Mouse (Mus musculus): ENCODE results near the gene Neurod4.
"Not testable (repeated sequence)": the region's sequence is repeated elsewhere in the genome, so short reads cannot be mapped to it uniquely, and the experiment has no call there.

Neurod4 gene

DNA sequence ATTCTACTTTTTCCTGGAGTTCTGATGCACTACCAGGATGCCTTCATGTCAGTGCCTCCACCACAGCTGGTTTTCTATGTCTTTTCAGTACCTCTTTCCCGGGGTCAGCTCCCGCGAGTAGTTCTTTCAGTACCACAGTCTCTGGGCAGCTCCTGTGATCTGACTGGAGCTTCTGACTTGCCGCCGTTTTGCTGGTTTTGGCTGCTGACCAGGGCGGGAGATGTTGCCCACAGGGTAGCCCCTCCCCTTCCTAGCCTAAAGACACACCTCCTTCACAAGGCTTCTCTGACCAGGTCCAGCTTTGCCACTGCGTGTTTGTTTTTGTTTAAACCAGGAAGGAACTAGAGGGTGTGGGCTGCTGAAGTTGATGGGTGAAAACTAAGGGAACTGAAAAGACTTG, at the start of gene Neurod4:
Gene Neurod4, minus strand, starts transcription at position 175 of the 400 bp plus-strand sequence.
- no peak for DNase-seq (ENCODE audit: low spot score)

DNA sequence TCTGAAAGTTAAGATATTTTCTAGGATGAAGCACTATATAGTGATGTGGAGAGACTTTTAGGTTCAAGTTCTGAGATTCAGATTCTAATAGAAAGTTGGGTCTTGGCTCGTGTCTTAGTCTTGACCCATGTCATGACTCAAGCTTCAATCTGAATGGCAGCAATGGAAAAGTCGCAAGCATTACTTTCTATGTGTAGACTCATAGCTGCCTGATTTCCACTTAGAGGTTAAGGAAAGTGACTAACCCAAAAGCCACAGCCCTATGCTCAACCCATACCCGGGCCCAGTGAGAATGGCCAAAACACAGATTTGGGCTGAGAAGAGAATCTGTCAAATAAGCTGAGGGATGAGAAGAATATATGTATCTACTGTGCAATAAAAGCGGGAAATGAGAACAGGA, 44.2 kb upstream of the Neurod4 start:
- DNase-seq (ENCODE audit: low spot score): no peak

DNA sequence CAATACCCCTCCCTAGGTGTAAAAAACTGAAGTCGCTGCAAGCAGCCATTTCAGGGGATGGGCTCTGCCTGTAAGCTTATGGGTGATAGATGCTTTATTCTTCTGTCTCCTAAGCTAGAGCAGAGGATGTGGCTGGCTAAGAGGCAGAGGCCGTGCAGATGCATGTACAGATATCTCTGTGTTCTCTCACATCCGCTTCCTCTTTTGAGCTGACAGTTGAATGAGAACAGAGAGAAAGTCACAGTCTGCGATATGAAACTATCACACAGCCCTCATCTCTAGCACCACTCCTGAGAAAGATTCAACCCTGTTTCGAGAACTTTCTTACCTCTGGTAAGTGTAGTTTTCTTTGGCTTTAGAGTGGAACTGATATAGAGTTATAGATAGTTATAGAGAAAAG, 42.6 kb upstream of the Neurod4 start, which contains the start of gene Tespa1:
Gene Tespa1, plus strand, starts transcription at position 234 of the 400 bp plus-strand sequence.
- no peak for DNase-seq (ENCODE audit: low spot score)

DNA sequence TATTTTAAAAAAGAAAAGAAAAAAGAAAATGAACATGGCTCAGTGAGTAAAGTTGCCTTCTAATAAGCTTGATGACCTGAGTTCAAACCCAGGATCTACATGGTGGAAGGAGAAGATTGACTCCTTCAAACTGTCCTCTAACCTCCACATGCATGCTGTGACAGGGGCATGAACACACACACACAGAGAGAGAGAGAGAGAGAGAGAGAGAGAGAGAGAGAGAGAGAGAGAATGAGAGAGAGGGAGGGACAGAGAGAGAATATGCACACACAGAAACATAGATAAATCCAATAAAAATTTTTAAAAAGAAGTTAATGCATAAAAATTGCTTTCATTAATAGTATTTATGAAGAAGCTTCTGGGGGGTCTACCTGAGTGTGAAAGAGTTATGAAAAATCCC, 42.0 kb upstream of the Neurod4 start:
- no peak for DNase-seq (ENCODE audit: low spot score)

DNA sequence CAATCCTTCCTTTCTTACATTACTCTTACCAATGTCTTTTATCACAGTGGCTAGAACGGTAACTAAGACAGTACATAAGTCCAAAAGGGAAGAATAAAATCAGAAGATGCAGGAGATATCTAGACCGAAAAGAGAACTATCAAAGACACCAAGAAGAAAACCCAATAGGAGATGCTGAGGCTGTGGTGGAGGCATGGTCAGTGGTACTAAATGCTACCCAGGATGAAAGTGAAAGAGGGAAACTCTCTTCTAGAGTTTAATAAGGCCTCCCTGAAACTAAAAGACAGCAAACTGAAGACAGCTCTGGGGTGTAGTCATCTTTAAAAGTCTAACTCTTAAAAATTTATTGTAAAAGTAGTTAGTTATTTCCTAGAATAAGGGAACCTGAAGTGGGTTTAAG, 40.7 kb upstream of the Neurod4 start:
- DNase-seq (ENCODE audit: low spot score): no peak

DNA sequence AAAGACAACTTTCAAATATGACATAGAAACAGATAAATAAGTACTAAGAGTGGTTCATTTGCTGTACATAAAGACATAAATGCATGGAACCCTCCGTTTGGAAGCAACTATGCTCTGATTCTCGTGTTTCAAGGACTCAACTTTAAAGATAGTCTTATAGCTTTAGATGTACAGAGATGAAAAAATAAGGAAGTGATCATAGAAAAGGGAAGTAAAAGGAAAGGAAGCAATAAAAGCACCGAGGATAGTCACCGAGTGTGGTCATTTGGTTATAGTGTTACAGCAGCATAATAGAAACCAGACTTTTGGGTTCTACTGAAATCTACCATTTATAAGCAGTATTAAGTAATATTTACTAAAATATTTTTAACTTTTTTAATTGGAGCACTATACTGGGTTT, 38.7 kb upstream of the Neurod4 start:
- DNase-seq (ENCODE audit: low spot score): no peak

DNA sequence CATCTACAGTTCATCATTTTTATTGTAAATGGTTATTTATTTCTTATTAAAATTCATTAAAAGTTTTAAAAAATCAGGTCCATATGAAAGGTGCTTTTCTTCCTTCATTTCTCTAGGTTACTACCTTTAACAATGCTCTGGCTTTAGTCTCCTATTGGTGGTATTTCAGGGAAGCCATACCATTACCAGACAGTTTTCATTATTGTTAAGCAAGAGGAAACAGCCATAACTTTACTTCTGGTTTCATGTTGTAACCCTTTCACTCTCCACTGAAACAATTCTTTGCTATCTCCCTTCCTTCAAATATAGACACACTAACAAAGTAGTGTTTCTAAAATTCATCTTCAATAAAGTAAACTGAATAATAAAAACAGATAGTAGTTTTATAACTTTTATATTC, 35.8 kb upstream of the Neurod4 start:
- DNase-seq (ENCODE audit: low spot score): no peak

DNA sequence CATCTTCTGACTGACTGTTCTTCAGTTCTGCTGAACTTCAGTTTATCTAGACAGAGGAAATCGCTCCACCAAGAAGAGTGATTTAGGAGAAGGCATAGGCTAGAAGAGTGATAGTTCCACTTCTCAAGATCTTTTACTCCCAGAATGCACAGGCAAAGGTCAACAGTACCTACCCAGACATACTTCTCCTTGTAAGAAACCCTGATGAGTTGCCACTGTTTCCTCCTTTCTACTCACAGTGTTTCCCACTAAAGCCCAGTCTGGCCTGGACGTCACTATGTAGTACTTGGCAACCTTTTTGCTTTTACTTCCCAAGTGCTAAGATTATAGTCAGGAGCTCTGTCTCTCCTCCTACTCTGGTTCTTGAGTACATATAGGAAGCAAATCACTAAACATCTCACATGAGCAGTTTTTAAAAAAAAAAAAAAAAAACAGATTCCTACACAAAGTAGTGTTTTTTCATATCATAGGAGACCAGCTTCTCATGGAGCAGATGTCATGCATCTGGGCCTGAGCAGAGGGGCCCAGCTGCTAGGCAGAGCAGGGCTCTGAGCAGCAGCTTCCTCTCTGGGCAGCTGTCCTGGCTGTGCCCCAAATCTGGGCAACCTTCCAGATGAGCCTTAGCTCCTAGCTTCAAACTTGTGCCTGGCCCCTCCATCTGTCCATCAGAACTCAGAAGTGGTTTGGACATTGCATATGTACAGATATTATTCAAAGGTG, 34.2 kb upstream of the Neurod4 start:
- DNase-seq (ENCODE audit: low spot score): no peak

DNA sequence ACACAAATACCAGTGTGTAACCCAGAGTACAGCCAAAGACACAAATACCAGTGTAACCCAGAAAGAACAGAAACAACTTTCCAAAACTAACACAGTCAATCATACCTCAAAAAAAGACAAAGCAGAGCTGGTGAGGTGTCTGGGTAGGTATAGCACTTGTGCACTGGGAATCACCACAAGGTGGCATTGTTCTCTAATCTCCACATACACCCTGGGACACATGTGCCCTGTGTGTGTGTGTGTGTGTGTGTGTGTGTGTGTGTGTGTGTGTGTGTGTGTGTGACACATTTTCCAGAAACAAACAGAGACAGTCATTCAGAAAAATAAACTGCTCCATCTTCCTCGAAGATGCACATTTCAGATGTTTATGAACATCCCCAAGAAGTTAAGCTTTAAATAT, 33.5 kb upstream of the Neurod4 start:
- no peak for DNase-seq (ENCODE audit: low spot score)

DNA sequence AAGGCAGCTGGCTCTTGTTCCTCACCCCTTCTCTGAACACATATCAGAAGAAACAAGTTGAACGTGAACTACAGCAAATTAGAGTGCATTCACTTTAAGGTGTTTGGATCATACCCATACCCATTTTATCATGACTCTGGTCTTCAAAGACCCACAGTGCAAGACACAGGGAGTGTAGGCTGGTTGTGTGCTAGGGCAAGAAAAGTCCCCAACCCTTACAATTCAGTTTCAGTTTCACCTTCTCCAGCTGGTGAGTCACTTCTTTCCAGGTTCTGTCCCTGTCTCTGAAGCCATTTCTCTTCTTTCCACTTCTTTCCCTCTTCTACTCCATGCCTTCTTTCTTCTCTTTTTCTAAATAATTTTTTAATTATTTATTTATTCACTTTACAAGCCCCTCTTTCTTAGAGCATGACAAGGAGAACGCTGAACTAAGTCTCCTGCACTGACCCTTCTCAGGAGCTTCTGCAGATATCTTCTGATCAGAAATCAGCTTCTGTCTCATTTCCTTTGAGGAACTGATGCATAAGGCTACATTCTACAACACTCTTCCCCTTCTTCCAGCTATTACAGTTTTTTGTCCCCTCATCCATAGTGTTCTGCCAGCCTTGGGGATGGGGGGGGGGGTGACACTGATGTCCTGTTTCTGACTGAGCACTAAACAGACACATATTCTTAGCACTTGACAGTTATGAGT, 31.6 kb upstream of the Neurod4 start:
- DNase-seq (ENCODE audit: low spot score): no peak

DNA sequence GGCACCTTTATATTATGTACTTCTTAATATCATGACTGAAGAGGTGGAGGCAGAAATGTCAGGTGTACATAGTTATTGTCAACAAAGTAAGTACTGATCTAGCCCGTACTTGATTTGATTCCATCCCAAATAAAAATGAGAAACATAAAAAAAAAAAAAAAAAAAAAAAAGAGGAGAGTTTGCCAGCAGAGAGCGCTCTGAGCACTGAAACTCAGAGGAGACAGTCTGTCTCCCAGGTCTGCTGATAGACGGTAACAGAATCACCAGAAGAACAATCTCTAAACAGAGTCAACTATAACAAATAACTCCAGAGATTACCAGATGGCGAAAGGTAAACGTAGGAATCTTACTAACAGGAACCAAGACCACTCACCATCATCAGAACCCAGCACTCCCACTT, 24.1 kb upstream of the Neurod4 start:
- not testable (repeated sequence) for DNase-seq (ENCODE audit: low spot score)

DNA sequence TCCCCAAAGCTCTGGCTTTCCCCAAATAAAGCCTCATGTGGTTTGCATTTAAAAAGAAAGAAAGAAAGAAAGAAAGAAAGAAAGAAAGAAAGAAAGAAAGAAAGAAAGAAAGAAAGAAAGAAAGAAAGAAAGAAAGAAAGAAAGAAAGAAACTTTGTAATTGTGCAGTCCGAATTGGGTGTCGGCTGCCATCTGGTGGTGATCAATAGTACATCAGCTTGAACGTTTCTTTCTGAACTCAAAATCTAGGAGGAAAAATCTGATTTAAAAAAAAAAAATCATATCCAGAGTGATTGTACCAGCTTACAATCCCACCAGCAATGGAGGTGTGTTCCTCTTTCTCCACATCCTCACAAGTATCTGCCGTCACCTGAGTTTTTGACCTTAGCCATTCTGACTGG, 18.7 kb upstream of the Neurod4 start:
- peak; percentile 25 for DNase-seq (ENCODE audit: low spot score)

DNA sequence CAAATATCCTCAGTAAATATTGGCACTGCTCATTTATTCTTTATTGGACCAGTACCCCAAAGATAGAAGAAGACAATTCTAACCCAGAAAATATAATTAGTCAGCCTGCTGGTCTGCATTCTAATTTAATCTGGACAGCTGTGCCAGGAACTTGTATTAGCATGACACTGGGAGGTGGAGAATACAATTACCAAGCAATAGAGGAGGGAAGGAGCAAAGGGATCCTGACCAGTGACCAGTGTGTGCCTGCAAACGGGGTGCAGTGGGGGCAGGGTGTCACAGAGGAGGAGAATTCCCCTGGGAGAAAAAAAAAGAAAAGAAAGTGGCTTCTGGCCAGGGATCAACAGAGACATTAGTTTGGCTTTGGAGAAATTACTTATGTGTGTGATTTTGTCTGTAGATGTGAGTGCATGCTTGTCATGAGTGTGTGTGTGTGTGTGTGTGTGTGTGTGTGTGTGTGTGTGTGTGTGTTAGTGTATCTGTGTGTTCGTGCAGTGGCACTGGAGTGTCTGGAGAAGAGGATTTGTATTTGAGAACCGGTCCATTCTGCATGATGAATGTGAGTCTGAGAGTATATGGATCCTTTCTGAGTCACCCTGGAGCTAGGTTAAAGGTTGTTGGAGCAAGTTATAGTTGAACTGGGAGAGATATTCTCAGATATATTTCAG, 13.8 kb upstream of the Neurod4 start:
- DNase-seq (ENCODE audit: low spot score): no peak

DNA sequence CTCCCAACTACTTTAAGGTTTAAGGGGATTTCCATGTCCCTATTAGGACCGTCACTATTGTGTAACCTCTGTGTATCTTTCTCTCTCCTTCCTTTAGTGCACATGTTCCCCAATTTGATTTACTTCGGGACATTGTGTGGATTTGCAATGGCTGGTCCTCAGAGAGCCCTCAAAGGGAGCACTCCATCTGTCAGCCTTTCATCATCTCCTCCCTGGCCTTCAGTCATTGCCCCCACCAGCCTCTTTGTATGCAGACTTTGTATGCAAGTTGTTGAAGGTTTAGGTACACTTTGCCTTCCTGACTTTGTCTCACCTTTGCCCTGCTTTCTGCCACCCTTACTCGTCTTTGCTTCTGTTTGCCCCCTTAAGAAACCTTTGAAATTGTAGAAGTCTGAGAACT, 8.0 kb upstream of the Neurod4 start:
- no peak for DNase-seq (ENCODE audit: low spot score)

DNA sequence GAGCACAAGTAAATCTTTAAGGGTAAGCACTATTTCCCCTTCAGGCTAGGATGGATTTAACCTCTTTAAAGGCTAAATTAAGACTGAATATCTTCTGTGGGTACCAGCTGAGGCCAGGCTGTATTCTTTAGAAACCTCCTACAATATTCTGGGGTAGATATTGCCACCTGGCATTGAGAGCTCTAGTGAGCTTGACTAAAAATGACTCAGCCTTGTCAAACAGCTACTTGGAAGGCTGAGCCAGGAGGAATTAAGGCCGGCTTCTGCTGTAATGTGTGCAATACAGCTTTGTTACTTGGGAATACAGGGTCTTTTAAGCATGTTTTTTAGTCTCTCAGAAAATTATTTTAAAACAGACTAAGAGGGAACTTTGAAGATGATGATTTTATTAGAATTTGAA, 7.2 kb upstream of the Neurod4 start:
- DNase-seq (ENCODE audit: low spot score): no peak

DNA sequence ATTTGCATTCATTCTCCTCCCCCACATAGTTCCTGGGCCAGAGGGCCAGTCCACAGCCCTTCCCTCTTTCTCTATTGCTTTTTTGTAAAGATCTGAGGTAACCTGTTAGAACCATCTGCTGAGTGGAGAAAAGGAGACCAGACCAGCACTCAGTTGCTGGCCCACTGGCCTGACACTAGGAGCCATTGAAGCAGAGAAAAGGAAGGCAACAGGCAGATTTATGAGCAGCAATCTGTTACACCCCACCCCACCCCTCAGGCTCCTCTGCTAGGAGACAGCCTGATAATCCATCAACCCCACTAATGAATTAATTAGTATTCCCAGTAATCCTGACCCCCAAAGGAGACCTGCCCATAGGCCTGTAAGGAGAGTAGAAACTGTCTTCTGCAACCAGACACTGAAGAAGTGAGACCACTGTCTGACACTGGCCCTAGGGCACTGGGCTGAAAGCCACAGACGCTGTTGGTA, 2.0 kb upstream of the Neurod4 start:
- DNase-seq (ENCODE audit: low spot score): no peak

DNA sequence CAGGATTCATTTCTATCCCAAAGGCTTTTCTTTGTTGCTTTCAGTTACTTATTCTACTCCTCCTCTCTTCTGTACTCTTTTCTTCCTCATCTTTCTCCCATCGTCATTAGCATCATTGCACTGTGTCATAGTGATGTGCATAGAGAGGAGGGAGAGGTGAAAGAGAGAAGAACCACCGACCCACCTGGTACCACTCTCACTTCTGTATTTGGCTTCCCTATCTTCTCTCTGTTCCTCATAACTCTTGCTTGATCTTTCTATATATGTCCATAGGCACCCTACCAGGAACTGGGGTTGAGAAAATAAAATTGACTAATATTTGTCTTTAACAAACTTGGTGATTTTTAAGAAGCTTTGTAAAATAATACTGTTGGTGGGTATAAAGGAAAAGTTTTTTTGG, 3.5 kb downstream of the Neurod4 start:
- no peak for DNase-seq (ENCODE audit: low spot score)

DNA sequence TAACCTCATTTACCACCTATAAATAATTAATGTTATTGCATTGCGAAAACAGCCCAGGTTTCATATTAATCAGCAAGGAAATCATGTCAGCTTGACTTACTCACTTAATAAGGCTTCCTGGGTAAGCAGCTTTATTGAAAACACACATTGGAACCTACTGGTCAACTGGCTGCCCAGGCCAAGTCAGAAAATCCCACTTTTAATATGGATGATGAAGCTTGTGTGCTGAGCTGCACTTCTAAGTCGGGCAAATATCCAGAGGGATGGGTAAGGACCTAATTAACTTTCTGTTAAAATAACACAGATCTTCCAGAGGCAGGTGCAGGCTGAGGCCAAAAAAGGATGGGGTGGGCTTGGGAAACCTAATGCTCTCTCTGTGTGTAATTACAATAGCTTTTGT, 4.3 kb downstream of the Neurod4 start:
- DNase-seq (ENCODE audit: low spot score): no peak

DNA sequence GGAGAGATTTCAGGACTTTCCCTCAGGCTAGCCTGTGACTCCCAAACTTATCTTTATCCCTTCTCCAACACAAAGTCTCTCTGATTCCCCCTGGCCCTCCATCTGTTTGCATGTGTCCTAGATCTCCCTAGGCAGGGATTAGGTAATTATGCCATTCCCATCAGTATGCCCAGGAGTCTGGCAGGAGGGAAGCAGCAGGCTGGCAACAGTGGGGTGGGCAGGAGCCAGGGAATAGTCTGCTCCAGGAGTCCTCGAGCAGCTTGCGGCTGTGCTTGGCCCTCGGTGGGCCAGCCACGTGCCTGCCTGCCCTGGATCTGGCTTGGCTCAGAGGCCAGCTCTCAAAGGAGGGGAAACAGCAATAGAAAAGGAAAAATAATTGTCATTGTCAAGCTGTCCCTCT, 16.8 kb downstream of the Neurod4 start:
- DNase-seq (ENCODE audit: low spot score): peak; percentile 9

DNA sequence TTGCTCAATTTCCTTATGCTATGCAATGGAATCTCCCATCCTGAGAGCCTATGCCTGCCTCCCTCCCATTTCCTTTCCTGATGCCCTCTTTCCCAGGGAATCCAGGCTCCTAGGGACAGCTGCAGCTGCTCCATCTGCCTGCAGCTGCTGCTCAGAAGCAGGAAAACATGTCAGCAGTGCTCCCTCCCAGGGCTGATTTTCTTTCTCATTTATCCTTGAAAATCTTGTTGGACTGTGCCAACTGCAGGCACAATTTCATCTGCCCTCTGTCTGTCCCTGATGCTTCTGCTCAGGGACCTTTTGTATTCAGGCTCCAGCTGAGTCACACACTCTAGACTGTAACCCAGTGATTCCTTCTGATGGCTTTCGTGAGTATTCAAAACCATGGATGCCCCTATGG, 20.6 kb downstream of the Neurod4 start:
- DNase-seq (ENCODE audit: low spot score): no peak

DNA sequence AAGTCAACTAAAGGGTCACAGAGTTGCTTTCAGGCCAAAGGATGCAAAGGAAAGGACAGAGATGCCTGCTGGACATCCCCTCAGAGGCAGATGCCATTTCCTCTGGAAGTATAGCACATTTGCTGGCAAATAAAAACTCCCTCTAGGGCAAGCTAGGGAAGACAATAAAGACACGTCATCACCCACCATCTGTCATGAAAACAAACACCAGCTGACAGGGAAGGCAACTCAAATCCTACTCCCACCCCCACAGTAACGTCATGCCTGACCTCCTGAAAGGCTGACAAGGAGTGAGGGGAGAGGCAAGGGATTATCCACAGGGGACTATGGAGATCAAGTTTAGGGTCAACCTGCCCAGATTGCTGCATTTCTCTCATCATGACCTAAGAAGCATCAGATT, 35.8 kb downstream of the Neurod4 start:
- DNase-seq (ENCODE audit: low spot score): peak; percentile 30

DNA sequence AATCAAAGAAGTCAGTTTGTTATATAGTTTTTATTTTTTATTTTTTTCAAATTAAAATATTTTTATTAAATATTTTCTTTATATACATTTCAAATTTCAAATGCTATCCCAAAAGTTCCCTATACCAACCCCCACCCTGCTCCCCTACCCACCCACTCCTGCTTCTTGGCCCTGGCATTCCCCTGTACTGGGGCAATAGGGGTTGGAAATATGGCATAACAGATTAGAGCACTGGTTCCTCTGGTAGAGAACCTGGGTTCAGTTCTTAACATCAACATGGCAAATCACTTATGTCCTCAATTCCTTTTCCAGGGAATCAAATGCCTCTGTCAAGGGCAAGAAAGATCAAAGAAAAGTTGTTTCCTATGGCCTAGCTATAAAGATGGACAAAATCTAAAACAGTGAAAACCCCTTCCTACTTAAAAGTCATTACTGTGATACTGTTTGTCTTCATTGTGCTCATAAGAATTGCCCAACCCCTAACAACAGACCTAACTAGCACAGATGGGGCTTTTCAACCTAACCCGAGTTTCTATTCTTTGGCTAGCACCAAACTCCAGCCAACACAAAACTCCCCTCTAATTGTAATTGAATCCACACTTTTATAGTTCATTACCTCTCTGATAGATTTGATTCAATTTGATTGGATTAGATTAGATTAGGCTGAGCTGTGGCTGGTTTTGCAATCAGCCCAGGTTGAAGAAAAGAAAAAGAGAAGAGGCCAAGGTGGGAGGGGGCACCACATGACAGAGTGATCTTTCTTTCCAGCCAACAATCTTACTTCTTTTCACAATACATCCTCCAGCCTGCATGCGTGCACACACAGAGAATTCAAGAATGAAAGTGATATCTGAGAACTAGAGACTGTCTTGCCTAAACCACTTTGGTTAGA, 41.5 kb downstream of the Neurod4 start:
- no peak for DNase-seq (ENCODE audit: low spot score)

Measured in layer of hippocampus, adult 11-12 months (tissue).